Mouse (Mus musculus) hematopoietic multipotent progenitor cell, adult 10-12 weeks (in vitro differentiated cells): Measurements from ENCODE around the gene Cpd. TPM values are rescaled to one million over a fixed set of nuclear protein-coding genes. Genes with fewer than 3 reads are reported as not detected.

Source experiments
- polyA plus RNA-seq: library from polyadenylated mRNA; stranded (reverse); fragments of >175 nt; gene quantifications from 2 replicates; pipeline ENCODE4 v1.2.3, GENCODE M21; 2012; ENCODE audit warnings: low replicate concordance

Cpd gene
- 2.5 and 8.0 TPM in 2 replicates for polyA plus RNA-seq

GRCm38 (mm10) chr11:76846878-76847222 is at the start of gene Cpd:
Gene Cpd, minus strand, starts transcription at chr11:76847018.

GRCm38 (mm10) chr11:76763053-76763740 is 83.6 kb downstream of the Cpd start, which contains the start of gene Gosr1:
Gene Gosr1, minus strand, starts transcription at chr11:76763579.

Other genes starting within 250 kb of the Cpd start
- 35.6 and 70.9 TPM in 2 replicates for gene Abr, start 224.7 kb downstream of the Cpd start, polyA plus RNA-seq
- gene Bhlha9, start 174.5 kb downstream of the Cpd start, polyA plus RNA-seq, result 0.11 TPM in 1 of 2 replicates, not detected in the other
- not detected in 2 replicates for gene Trarg1, start 167.2 kb downstream of the Cpd start, polyA plus RNA-seq
- gene Gosr1, start 83.4 kb downstream of the Cpd start, polyA plus RNA-seq, result 1.3 and 5.3 TPM in 2 replicates
- gene Tmigd1, start 55.1 kb upstream of the Cpd start, polyA plus RNA-seq, result not detected in 2 replicates
- 3.1 and 7.8 TPM in 2 replicates for gene Blmh, start 77.8 kb upstream of the Cpd start, polyA plus RNA-seq
- 0.18 and 1.1 TPM in 2 replicates for gene Slc6a4, start 151.6 kb upstream of the Cpd start, polyA plus RNA-seq
- 1.4 and 6.7 TPM in 2 replicates for gene Nsrp1, start 231.4 kb upstream of the Cpd start, polyA plus RNA-seq